Mouse (Mus musculus) lung, postnatal 10 days (tissue): ENCODE results near the gene Exd1.
"Not testable (repeated sequence)": the region's sequence is repeated elsewhere in the genome, so short reads cannot be mapped to it uniquely, and the experiment has no call there.

Source experiments
- DNase-seq: peaks from one replicate; pipeline ENCODE4 v3.0.0; 2021

Gene Exd1

DNA sequence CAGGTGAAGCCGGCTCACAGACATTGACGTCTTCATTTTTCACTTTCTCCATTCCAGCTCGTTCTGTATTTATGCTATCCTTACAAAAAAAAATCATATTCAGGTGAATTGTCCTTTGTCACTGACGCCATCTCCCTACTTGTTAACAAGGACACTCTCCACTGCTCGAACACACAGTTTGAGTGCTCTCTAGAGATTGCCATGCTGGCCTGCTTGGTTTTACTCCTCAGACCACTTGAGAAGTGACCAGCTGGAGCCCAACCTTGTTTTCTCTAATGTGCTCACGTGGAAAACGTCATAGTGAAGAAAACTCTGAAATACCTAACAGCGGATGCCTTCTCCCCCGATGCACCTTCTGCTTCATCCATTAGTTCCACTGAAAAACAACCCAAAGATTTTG, 8.6 kb downstream of the Exd1 start:
- DNase-seq, result peak; percentile 4

DNA sequence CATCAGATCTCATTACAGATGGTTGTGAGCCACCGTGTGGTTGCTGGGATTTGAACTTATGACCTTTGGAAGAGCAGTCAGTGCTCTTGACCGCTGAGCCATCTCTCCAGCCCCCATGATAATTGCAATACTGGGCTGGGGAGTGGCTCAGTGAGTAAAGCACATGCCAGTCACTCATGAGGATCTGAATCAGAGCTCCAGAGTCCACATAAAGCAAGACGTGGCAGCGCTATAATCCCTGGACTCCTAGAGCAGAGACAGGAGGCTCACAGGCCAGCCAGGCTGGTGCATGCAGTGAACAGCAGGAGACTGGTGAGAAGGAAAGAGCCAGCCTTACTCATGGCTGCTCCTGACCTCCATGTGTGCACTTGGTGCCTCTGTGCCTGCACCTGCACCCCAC, 22.0 kb downstream of the Exd1 start:
- DNase-seq, result no peak

DNA sequence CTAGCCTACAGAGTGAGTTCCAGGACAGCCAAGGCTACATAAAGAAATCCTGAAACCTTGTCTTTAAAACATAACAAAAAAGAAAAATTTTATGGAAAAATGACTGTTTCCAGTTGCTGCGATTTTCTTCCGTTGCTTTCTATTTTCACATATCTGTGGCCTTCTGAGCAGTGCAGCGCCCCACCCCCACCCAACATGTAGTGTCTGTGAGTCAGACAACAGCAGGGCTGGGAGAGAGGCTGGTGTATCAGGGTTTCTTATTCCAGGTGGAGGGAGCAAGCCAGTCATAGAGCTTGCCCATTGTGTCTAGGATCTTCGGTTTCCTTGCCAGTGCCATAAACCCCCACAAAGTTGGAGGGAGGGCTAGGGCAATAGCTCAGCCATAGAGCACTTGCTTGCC, 23.6 kb downstream of the Exd1 start:
- no peak for DNase-seq

DNA sequence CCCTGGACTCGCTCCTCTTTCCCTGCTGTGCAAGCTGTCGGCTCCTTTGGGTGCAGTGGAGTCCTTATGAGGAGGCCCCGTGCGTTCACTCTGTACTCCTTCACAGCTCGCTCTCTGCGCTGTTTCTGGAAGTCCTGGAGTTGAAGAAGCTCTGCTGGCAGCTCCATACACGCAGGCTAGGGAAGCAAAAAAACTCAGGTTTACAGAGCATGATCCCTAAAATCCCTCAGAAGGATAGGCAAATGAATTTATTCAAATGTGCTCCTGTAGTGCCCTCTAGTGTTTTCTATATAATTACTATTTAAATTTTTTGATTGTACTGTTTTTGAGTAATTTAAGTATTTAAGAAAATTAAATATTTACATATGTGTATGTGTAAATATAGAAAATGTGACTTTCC, 26.9 kb downstream of the Exd1 start:
- peak; percentile 2 for DNase-seq

DNA sequence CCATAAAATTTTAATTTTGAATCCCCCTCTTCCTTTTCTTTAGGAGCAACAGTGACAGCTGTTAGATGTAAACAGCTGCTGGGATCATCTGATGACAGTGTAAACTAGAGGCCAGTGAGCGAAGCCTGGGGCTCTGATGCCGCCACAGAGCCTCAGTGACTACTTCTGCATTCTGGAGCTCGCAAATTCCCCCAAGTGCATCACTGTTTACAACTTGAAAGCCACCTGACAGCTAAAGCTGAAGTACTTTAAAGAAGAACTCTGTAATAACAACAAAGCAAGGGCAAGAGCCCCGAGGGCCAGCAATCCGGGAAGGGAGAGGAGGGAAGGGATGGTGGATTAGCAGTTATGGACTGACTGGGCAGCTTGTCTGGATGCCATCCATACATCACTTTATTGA, 30.6 kb downstream of the Exd1 start:
- no peak for DNase-seq

DNA sequence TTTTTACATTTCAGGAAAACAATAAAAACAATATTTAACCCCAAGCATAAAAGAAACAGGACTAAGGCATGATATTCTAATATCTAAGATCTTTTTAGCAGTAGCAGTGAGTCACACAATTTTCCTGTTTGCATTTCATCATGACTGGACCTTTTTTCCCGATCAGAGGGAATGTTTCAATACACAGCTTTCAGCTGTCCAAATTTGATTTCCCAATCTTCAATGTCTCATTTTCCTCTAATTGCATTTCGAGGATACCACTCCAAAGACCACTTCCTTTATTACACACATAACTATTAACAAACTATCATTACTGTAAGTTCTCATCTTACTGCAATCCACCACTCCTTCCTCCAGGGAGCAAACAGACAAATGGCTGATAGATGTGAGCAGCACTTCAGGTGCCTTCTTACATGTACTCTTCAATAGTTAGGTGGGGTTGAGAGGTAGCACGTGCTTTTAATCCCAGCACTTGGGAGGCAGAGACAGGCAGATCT, 33.4 kb downstream of the Exd1 start:
- no peak for DNase-seq

DNA sequence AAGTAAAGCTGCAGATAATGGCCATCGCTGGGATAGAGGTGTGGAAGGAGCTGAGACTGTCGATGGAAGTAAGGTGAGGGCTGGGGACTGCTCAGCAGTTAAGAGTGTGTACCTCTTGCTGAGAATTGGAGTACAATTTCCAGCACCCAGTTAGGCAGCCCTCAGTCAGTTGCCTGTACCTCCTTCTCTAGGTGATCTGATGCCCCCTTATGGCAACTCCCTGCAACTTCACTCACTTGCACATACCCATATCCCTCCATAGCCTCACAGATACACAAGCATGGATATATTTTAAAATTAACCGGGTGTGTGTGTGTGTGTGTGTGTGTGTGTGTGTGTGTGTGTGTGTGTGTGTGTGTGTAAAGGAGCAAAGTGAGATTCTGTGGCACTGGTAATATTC, 35.1 kb downstream of the Exd1 start:
- peak; percentile 8 for DNase-seq

DNA sequence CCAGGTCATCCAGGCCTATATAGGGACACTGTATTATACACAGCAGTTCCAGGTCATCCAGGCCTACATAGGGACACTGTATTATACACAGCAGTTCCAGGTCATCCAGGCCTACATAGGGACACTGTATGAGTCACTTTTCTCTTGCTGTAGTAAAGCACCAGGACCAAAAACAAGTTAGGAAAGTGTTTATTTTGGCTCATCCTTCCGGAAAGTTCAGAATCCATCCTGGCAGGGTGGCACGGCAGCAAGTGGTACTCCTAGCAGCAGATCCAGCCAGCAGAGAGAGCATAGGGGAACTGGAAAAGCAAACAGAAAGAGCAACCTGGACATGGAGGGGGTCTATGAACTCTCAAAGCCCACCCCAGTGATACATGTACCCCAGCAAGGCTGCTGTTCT, 36.6 kb downstream of the Exd1 start:
- DNase-seq, result no peak

DNA sequence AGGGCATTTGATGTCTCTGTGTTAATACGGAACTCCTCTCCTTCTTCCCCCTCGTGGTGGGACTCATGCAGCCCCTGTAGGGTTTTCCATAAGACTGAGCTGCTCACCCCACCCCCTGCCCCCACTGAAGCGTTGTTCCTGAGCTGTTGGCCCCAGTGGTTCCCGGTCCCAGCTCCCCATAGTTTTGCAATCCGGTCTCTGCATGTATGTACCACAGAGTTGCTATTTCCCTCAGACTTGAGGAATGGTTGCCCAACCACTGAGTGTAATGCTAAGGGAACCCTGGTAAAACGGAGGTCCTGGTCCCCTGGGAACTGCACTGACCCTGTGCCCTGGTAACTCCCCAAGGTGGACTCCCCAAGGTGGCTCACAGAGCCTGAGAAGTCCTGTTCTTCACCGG, 38.9 kb downstream of the Exd1 start:
- DNase-seq, result not testable (repeated sequence)

DNA sequence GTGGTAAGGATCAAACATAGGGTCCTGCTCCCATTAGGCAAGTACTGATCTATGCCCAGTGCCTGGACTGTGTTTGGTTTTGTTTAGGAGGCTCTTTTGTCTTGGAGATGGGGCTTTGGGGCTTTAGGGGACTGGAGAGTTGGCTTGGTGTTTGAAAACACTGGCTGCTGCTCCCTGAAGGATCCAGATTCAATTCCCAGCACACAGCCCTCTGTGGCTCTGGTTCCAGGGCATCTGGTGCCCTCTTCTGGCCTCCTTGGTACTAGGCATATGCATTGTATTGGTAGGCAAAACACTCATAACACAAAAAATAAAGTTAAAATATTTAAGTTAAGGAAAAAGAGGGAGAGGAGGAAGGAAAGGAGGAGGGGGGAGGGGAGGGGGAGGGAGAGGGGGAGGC, 40.3 kb downstream of the Exd1 start:
- DNase-seq, result no peak

DNA sequence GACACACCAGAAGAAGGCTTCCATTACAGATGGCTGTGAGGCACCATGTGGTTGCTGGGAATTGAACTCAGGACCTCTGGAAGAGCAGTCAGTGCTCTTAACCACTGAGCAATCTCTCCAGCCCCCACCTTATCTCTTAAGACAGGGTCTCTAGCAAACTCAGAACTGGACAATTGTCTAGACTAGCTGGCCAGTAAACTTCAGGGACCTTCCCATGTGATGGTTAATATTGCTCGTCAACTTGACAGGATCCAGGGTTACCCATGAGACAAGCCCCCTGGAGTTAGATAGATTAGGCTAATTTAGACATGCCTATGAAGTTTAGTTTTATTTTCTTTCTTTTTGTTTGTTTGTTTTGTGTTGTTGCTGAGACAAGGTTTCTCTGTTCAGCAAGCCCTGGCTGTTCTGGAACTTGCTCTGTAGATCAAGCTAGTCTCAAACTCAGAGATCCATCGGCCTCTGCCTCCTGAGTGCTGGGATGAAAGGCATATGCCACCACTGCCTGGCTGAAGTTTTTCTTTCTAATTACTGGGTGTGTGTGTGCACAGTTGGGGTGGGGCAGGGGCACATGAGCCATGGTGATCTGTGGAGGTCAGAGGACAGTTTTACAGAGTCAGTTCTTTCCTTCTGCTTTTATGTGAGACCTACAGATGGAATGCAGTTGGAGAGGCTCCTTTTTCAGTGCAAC, 46.3 kb downstream of the Exd1 start:
- no peak for DNase-seq

DNA sequence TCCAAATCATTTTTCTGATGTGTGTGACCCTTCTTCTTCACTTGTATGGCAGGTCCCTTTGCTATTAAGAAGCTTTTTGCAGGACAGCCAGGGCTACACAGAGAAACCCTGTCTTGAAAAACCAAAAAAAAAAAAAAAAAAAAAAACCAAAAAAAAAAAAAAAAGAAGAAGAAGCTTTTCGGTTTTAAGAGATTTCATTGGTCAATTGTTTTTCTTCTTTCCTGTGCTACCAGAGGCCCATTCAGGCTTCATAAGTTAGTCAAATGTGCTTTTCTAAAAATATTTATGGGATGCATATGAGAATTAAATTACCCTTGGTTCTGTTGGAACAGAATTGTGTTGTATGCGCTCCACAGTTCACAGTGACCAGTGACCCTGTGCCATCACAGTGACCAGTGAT, 48.6 kb downstream of the Exd1 start:
- DNase-seq, result no peak

DNA sequence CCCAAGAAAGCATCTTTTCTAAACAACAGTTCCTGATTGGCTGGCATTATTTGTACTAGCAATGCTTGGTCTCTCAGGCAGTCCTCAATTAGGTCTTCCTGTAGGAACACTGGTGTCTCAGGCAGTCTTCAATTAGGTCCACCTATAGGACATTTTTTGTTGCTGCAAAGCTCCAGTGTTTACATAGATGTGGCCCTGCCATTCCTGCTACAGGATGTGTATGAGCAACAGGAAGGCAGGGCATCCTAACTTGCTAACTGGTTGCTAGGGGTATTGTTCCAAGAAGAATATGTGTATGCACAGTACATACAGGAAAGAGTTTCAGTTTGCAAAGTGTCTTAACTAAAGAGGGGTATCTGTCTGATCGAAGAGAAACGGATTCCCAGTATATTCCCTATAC, 51.3 kb downstream of the Exd1 start:
- DNase-seq, result peak; percentile 27

DNA sequence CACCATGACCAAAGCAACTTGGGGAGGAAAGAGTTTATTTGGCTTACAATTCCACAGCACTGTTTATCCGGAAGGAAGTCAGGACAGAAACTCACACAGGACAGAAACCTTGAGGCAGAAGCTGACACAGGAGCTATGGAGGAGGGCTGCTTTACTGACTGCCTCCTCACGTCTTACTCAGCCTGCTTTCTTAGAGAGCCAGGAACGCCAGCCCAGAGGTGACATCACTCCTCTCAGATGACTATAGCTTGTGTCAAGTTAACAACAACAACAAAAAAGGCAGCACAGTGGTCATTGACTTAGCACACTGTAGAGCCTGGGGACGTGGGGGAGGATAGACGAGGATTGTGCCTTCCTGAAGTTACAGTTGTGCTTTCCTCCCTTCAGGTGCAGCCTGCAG, 55.5 kb downstream of the Exd1 start:
- DNase-seq, result peak; percentile 26

DNA sequence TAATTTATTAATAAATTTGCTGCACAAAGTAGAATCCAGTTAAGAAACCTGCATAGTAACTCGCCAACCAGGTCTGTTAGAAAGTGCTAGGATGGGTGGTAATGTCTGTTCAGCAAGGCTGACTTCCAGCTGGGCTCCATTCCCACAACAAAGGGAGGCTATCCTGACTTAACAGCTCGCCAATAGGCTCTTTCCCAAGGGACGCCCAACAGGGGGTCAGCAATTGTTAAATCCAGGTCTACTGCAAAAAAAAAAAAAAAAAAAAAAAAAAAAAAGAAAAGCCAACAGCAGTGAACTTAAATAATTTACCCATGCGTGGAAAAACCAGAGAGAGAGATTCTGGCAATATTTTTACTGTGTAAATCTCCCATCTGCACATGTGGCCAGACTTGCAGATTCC, 60.9 kb downstream of the Exd1 start:
- no peak for DNase-seq

DNA sequence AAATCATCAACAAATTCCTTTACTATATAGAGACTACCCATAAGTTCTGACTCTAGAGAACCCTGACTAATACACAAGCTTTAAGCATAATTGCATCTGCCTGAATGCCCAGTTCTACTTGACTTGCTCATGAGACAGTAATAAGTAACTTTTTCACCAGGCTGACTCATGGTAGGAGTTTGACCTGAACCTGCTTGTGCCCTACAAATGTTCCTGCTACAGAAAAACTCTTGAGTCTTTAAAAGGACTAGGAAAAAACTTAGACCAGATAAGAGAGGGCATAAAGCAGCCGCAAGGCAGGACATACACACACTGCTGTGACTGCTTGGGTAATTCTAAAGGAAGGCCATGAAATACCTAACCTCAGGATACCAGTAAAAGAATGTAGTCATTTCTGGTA, 65.1 kb downstream of the Exd1 start:
- no peak for DNase-seq

DNA sequence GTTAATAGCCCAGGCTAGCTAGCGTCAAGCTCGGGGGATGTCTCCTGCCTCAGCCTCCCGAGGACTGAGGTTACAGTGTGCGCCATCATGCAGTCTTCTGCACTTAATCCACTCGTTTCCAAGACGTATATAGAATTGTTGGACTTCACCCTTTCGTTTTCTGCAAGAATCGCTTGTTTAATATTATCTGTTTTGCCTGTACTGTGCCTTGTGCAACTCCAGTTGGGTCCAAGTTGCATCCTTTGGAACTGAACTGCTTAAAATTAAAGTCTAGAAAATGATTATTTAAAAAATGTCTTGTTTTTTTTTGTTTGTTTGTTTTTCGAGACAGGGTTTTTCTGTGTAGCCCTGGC, 69.1 kb downstream of the Exd1 start:
- DNase-seq, result no peak

DNA sequence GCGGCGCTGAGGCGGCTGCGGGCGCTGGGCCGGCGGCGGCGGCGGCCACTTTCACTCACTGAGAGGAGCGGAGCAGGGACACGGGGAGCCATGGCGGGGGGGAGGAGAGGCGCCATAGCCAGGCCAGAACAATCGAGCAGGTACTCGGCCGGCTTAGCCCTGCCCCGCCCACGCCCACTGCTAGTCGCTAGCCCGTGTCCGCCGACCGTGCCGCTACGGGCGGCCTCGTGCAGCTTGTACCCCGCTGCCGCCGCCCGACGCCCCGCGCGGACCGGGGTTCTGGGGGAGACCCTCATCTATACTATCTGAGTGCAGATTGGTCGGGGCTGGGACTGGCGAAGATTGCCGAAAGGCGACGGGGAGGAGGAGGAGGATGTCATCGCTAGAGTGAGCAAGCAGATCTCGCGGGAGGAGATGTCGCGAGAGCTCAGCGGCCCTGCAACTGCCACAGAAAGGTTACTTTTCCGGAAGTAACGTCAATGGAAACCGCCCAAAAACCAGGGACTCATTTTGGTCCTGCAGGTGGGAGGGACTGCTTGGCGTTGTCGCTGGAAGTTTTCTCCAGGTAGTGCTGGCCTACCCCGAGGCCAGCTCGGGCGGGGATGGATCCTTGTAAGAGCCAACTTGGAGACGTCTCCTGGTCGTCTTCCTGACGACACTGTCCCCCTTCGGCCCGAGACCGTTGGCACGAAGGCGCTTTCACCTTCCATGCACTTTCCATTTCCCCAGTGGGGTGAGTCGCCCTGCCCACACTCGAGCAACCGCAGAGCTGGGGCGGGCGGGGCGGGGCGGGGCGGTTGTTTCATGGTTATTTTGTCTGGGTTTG, 69.6 kb downstream of the Exd1 start, which contains the start of gene Ino80:
TSS of gene Ino80 (minus strand) at position 117 of the 826 bp plus-strand sequence.
- peak; percentile 99 for DNase-seq

DNA sequence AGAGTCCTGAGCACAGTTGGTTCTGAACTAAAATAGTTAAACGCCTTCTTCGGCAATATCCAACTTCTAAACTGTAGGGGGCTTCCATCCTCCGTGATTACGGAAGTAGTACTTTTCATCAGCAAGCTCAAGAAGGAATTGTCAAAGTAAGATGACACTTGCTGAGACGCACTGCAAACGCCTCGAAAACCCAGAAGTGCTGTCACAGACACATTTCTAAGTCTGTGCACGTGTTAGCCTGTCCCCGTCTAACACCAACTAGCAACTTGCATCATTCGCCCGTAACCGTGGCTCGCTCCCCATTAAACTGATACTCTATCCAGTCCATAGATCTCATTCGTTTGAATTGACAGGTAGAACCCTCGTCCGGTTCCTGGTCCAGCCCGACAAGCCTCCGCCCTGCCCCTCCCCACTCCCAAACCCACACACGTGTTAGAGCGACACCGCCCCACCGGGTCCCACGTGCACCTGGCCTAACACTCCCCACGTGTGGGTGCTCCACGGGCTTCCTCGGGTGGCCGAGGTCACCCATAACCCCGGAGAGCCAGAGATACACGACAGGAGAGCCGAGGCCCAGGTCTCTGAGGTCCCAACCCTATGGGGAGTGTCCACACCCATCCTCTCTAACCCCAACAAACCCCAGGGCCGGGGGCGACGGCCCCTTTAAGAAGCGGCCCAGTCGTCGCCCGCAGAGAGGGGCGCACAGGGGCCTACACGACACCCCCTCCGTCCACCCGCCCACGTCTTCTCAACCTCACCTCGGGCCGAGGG, 70.6 kb downstream of the Exd1 start:
- DNase-seq, result peak; percentile 77

DNA sequence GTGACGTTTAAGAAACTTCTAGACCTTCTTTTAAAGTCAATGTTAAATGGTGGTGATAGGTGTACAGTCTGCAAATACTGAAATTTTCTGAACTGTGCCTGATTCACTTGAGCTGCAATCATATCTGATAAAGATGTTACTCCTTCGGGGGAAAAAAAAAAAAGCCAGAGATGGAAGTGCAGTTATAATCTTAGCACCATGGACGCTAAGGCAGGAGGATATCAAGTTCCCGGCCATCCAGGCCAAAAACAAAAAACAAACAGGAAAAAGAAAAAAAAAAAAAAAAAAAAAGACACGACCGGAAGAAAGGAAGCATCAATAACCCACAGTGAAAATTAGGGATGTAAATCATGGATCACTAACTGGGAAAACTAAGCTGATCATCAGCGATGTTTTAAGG, 71.3 kb downstream of the Exd1 start:
- DNase-seq, result no peak
